Mouse (Mus musculus) adrenal gland, adult 8-10 months (tissue): Measurements from ENCODE around the gene Mia2. TPM values are rescaled to one million over a fixed set of nuclear protein-coding genes. Genes with fewer than 3 reads are reported as not detected.
"Not testable (repeated sequence)": the region's sequence is repeated elsewhere in the genome, so short reads cannot be mapped to it uniquely, and the experiment has no call there.

Experiments used
- DNase-seq: peaks from one replicate; pipeline ENCODE4 v3.0.0; 2022
- total RNA-seq, 4 experiments: library from RNA; stranded (reverse); gene quantifications; 2 replicates each; pipeline ENCODE4 v1.2.4; 2022

Mia2 gene
- total RNA-seq, 4 experiments from 2014 or later, result 105 to 141 (median 129) TPM

DNA sequence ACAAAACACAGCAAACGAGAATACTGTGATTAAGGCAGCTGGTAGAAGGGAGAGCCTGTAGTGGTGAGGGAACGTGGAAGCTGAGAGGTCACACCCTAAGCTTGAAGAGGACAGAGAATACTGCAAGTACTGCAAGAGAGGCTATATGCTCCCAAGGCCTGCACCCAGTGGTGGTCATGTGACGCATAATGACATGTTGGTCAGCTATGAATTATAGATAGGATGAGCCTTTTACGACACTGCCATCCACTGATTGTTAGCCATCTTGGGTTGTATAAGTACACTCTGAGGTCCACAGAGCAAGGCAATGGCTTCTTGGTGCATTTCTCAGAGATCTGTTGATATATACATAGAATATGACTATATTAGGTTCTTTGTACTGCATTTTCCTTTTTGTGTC lies 71.0 kb downstream of the Mia2 start:
- no peak for DNase-seq

GRCm38 (mm10) chr12:59169935-59170334 lies 74.3 kb downstream of the Mia2 start:
- no peak for DNase-seq

DNA sequence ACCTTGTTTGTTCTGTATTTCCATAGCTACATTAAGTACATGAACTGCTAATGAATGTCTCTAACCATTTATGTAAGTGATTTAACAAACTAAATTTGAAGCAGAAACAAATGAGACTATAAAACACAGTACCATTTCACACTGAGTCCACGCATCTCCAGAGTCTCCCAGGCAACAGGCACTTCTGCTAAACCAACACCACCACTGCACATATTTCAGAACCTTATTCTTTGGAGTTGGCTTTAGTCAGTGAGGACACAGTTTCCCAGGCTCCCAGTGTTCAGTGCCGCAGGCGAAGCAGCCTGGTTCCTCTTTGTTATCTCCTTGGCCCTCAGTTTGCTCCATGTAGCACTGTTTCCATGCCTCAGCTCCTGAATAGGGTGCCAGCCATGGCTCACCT lies 82.2 kb downstream of the Mia2 start:
- no peak for DNase-seq

DNA sequence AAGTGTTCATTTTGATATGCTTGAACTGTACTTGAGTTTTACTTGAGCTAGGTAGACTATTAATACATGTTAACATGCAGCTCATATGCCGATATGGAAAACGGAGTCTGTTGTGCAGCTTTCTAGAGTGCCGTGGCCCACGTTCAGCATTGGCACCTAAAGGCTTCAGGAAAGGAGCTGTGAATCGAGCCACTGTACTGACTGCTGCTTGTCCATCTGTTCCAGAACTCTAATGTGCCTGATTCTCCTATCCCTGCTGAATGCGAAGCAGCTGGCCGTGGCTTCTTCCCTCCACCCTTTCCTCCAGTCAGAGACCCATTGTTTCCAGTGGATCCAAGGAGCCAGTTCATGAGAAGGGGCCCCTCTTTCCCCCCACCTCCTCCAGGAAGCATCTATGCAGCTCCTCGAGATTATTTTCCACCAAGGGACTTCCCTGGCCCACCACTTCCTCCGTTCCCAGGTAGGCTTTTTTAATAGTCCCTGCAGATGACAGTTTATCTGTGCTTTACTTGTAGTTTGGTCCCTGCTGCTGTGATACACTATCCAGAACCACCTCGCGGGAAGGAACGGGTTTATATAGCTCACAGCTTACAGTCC lies 92.6 kb downstream of the Mia2 start:
- DNase-seq, result no peak

DNA sequence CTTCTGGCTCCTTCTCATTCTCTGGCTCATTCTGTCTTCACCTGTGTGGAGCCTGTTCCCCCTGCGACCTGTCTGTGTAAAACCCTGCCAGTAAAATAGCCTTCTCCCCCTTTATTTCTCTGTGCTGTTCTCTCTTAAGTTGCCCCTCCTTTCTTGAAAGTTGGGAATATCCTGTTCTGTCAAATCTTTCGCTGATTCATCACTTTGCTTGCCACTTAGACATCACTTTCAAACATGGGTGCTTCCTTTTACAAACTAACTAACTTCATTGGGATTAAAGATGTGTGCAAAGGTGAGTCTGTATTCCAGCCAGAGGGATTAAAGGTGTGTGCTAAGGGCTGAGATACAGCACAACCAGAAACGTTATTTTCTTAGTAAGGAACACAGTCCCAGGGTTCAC lies 98.0 kb downstream of the Mia2 start:
- no peak for DNase-seq

DNA sequence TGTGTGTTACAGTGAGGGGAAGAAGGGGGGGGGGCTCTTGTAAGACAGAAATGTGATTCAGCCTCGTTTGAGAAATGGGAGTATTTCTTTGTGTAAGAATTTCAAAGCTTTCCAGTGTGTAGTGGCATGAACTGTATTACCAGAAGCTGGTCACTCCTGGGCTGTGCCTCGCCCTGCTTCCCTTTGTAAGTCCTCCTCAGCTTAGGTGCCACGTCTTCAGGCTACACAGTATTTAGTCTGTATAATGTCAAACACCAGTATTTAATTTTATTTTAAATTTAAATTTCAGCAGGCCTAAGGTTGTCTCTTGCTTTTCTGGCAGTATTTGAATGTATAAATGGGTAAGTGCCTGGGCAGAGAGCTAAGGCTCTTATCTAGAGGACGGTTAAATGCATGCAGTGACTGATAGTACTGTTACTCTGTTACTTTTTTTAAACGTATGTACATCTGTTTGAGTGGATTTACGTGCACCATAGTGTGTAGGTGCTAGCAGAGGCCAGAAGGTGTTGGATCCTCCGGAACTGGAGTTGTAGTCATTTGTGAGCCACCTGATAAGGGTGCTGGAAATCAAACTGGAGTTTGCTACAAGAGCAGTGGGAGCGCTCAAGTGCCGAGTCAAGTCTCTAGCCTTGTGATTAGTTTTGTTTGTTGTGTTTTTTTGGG lies 98.9 kb downstream of the Mia2 start:
- no peak for DNase-seq

- no peak for DNase-seq
Observed at GRCm38 (mm10) chr12:59195065-59195464, 99.5 kb downstream of the Mia2 start.

GRCm38 (mm10) chr12:59195941-59196340 lies 100.3 kb downstream of the Mia2 start:
- no peak for DNase-seq

DNA sequence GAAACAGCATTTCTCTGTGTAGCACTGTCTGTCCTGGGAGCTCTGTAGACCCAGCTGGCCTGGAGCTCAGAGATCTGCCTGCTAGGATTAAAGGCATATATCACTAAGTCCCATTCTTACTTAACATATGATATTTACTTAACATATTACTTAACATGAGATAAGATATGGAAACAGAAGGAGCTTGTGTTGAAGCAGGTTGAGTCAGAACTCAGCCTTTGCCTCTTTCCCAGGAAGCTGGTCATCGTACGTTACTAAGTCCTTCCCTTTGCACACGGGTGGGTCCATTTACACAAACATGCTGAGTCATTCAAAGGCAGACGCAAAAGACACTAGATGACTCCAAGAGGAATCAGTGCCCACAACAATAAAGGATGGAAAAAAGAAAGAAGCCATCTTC lies 103.2 kb downstream of the Mia2 start:
- DNase-seq, result no peak

DNA sequence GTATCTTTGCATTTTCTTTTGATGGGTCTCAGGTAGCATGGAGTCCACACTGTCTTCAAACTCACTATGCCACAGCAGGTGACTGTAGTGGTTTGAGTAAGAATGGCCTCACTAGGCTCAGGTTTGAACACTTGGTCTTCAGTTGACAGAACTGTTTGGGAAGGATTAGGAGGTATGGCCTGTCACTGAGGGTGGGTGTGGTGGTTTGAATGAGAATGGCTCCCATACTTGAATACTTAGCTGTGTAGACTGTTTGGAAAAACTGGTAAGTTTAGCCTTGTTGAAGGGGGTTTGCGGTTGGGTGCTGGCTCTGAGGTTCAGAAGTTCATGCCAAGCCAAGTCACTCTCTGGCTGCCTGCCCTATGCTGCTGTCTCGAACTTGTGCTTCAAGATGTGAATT lies 103.8 kb downstream of the Mia2 start:
- no peak for DNase-seq

DNA sequence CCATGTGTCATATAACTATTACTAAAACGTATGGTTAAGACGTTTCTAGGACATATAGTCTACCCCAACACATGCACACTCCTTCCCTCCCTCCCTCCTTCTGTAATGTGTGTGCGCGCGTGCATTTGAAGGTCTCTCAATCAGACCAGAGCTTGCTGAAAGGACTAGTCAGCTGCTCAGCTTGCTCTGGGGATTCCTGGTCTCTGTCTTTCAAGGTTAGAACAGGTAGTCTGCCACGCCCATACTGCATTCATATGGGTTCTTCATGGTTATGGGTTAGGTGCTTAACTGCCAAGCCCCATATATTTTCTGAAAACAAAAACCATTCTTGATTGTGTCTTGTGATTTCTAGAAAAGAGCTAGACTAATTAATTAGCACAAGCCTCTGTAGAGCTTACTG lies 110.0 kb downstream of the Mia2 start:
- DNase-seq, result no peak

DNA sequence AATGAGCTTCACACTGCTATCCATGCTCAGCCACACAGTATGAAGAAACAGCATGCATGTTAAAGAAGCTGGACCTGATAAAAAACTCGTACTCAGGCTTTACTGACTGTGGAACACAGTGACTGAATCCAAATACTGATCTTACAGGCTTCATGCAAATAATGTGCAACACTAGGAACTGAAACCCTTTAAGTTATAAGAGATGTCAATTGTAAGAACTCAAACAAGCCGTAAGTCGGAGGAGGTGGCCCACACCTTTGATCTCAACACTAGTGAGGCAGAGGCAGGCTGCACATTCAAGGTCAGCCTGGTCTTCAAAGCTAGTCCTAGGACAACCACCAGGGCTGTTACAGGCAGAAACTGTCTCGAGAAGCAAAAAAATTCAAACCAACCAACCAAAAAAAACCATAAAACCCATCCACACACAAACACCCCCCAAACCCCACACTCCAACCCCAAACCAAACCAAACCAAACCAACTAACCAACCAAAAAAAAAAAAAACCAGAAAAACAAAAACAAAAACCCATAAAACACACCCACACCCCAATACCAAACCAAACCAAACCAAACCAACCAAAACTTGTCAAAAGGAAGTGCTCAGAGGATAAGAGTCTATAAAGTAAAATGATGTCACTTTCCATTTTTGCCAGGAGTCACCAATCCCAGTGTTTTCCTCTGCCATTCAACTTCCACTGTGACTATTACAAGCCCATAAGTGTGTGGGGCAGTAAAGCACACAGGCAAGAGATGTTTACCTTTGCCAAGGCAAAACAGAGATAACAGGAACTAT lies 110.8 kb downstream of the Mia2 start:
- DNase-seq, result no peak

GRCm38 (mm10) chr12:59207000-59207390 lies 111.4 kb downstream of the Mia2 start:
- no peak for DNase-seq

DNA sequence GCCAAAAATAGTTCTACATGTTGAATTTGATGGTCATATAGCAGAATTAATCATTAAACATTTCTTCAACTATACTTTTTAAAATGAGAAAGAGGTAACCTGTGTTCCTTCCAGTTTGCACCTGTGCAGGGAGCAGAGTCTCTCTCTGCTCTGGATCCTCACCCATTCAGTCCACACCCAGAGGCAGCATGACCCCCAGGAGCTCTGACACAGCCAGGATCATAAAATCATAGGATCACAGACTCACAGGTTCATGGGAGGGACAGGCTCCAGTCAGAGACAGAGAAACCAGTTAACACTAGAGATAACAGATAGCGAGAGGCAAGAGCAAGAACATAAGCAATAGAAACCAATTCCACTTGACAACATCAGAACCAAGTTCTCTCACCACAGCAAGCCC lies 112.2 kb downstream of the Mia2 start:
- DNase-seq, result no peak

DNA sequence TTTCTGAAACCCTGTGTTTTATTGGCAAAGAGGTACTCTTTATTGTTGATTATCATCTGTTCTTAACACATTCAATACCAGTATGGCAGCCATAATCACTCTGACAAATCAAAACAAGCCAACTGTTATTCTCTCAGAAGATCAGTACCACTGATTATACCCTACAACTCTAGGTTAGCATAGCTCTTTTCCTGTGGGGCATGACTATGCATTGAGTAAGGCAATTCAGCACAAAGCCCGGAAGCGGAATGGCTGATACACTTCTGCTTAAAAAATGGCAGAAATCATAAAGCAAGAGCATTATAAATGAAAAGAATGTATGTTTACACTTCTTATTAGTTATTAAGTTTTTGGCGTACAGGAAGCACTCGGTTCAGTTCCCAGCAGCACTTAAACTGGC lies 120.6 kb downstream of the Mia2 start:
- DNase-seq, result no peak

DNA sequence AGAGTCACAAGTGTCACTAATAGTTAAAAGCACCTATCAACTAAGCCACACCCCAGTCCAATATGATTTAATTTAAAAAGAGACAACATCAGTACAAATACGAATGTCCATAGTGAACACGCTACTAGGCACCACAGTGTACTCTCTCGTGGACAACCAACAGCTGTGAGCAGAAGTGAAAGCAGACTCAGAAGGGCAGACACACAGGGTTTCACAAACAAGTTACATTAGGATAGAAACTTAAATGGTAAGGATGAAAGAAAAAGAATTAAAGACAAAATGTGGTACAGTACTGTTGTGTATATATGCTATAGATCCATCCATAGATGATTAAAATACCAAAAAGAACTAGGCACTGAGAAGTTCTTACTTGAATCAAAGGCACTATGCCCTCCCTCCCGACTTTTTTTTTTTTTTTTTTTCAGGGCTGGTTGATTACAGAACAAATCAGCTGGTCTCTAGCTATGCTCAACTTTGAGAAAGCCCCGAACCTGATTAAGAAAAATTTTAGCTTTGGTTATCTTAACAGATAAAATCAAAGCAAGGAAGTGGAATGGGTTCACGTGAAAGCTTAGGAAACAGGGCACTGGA lies 121.2 kb downstream of the Mia2 start:
- no peak for DNase-seq

- no peak for DNase-seq
Observed at GRCm38 (mm10) chr12:59217331-59217730, 121.7 kb downstream of the Mia2 start.

DNA sequence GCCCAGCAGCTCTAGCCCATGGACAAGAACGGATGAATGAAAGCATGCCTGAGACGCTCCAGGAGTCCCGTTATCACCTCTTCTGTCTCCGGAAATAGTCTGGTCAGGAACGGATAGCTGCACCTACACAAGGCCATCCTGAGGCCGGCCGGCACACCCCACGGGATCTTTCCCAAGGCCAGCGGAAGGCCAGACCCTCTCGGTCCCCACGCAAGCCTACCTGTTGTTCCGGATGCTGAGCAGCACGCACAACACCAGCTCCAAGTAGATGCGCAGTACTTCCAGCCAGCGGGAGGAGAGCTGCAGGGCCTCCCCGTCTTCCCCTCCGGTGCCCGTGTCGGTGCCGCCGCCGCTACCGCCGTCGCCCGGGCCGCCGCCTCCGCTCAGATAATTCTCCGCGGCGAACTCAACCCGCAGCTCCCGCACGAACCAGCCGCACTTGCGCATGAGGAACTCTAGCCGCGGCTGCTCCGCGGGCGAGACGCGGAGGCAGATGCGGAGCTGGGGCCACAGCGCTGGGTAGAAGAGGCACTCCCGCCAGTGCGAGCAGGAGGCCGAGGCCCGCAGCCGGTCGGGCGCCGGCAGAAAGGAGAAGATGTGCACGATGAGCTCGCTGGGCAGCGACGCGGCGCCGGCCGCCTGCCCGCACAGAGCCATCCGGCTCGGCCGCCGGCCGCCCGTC lies 123.2 kb downstream of the Mia2 start:
- peak; percentile 42 for DNase-seq

- peak; percentile 96 for DNase-seq
Observed at GRCm38 (mm10) chr12:59219325-59220225, 124.0 kb downstream of the Mia2 start, which contains the start of gene Fbxo33. Gene Fbxo33 (minus strand): TSS chr12:59219725.

GRCm38 (mm10) chr12:59228401-59228800 lies 132.8 kb downstream of the Mia2 start:
- no peak for DNase-seq

DNA sequence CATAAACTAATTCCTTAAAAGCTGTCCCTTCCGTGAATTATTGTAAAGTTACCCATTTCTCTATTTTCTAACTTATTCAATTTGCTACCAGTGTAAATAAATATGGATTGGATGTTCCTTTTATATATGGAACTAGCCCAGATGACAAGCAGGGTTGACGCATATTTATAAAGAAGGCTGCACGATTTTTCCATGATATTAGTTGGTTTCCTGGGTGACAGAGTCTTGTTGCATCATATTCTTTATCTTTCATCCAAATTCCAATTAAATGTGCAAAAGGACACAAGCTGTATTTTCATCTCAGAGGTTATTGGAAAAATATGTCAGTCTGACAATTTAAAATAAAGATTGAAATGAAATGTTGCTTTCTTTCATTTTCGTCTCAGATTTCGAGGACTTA lies 142.8 kb downstream of the Mia2 start:
- no peak for DNase-seq

DNA sequence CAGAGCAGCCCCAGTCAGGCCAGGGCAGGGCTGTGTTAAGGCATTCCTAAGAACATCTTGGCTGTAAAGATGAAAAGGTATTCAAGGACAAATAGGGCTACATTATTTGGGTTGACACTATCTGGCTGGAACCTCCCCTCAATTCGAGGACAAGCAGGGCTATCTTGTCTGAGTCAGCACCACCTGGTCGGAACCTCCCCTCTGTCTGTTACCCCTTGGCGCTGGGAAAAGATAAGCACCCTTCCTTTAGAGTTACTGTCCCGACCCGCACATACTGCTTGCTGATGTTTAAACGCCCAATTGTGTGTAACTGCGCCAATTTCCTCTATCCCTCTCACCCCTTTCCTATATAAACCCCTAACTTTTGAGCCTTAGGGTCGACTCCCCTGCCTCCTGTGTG lies 145.4 kb downstream of the Mia2 start:
- not testable (repeated sequence) for DNase-seq
